Mouse (Mus musculus) heart, adult 9 months (tissue): ENCODE measurements around the gene 4932411N23Rik.
"Not testable (repeated sequence)": the region's sequence is repeated elsewhere in the genome, so short reads cannot be mapped to it uniquely, and the experiment has no call there.

Experiments
- DNase-seq, 2 experiments: peaks; one replicate each; pipeline ENCODE4 v3.0.0; 2022; ENCODE audit warnings: low spot score in 2 of 2

4932411N23Rik gene

DNA sequence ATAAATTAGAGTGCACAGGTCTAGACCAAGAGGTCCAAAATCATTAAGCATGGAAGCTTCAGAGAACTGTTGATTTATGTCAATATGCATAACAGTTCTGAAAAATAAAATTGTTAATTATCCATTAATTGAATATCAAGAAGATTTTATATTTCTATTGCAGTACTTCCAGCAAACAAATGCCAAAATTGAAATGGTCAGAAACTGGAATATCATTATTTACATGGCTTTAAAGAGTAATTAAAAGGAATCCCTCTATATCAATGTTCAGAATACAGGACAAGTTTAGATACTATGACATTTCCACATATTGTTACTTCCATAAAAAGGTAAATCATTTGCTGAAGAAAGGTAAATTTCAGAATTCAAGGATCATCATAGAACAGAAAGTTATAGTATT lies at the start of gene 4932411N23Rik:
4932411N23Rik (minus strand) TSS at position 101 of the 400 bp plus-strand sequence.
- DNase-seq, result no peak

DNA sequence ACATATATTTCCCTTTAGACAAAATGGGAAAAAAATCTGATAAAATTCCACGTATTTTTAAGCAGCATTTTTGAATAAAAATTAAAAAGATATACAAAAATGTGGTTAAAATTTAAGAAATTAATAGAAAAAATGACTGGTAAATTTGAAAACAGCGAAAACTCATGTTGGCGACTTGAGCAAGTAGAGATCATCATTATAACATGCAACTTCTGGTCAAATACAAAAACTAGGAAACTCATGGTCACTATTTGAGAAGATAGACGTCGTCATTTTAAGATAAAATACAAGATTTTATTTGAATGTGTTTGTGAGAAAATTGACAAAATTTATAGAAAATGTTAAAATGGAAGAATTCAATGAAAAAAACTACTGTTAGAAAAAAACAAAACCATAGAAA lies 35.8 kb downstream of the 4932411N23Rik start:
- no peak for DNase-seq

DNA sequence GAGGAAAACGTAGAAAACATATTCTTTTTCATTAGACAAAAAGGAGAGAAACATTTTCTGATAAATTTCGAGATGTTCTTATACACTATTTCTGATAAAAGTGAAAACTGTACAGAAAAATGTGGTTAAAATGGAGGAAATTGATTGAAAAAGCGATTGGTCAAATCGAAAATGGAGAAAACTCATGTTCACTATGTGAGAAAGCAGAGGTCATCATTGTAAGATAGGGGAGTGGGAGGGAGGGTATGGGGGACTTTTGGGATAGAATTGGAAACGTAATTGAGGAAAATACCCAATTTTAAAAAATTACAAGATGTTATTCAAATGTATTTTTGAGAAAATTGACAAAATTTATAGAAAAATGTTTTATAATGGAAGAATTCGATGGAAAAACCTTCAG lies 38.0 kb downstream of the 4932411N23Rik start:
- DNase-seq, result not testable (repeated sequence)

DNA sequence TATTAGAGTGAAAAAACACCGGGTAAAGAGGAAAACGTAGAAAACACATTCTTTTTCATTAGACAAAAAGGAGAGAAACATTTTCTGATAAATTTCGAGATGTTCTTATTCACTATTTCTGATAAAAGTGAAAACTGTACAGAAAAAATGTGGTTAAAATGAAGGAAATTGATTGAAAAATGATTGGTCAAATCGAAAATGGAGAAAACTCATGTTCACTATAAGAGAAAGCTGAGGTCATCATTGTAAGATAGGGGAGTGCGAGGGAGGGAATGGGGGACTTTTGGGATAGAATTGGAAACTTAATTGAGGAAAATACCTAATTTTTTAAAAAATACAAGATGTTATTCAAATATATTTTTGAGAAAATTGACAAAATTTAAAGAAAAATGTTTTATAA lies 40.8 kb downstream of the 4932411N23Rik start:
- not testable (repeated sequence) for DNase-seq

DNA sequence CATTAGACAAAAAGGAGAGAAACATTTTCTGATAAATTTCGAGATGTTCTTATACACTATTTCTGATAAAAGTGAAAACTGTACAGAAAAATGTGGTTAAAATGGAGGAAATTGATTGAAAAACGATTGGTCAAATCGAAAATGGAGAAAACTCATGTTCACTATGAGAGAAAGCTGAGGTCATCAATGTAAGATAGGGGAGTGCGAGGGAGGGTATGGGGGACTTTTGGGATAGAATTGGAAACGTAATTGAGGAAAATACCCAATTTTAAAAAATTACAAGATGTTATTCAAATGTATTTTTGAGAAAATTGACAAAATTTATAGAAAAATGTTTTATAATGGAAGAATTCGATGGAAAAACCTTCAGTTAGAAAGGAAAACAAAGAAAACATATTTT lies 42.2 kb downstream of the 4932411N23Rik start:
- not testable (repeated sequence) for DNase-seq
